Mouse (Mus musculus) gastrocnemius, adult 18-20 months (tissue): ENCODE results near the gene Tdpoz2. TPM values are rescaled to one million over a fixed set of nuclear protein-coding genes. Genes with fewer than 3 reads are reported as not detected.
"Not testable (repeated sequence)": the region's sequence is repeated elsewhere in the genome, so short reads cannot be mapped to it uniquely, and the experiment has no call there.

Source experiments
- DNase-seq: peaks from one replicate; pipeline ENCODE4 v3.0.0; 2021; ENCODE audit warnings: low spot score
- long read RNA-seq, 2 experiments: library from polyadenylated mRNA; stranded (forward); transcript quantifications; one replicate each; pipeline ENCODE4 v2.0.0; 2021
- total RNA-seq, 2 experiments: library from RNA; stranded (reverse); gene quantifications; 2 replicates each; pipeline ENCODE4 v1.2.3; 2021

Tdpoz2 gene
- total RNA-seq = not detected
- long read RNA-seq, experiment 1 = 0 reads
- long read RNA-seq, experiment 2 = 0 reads

- DNase-seq = no peak
These were observed at the start of gene Tdpoz2 for GRCm38 (mm10) chr3:93652586-93652985. Tdpoz2 (minus strand) TSS chr3:93652686.

- DNase-seq = not testable (repeated sequence)
These were observed 40.5 kb upstream of the Tdpoz2 start, which contains the start of gene Gm37596 for GRCm38 (mm10) chr3:93692970-93693369. Gm37596 (minus strand) TSS chr3:93693070.

- not testable (repeated sequence) for DNase-seq
These were observed 23.7 kb upstream of the Tdpoz2 start, which contains the start of gene Tdpoz1 for GRCm38 (mm10) chr3:93676210-93676609. Tdpoz1 (minus strand) TSS chr3:93676310.

- not testable (repeated sequence) for DNase-seq
These were observed 18.5 kb upstream of the Tdpoz2 start for GRCm38 (mm10) chr3:93670805-93671503.

- DNase-seq = no peak
These were observed 1.8 kb upstream of the Tdpoz2 start for GRCm38 (mm10) chr3:93654260-93654659.

- not testable (repeated sequence) for DNase-seq
These were observed 21.4 kb downstream of the Tdpoz2 start for GRCm38 (mm10) chr3:93630917-93631714.

GRCm38 (mm10) chr3:93608970-93609369 is 43.5 kb downstream of the Tdpoz2 start:
- DNase-seq = not testable (repeated sequence)

- no peak for DNase-seq
These were observed 50.6 kb downstream of the Tdpoz2 start for GRCm38 (mm10) chr3:93601903-93602302.

Other genes starting within 250 kb of the Tdpoz2 start
- under 1 TPM; 0.07 TPM for gene Tchh, start 210.4 kb downstream of the Tdpoz2 start, total RNA-seq
- gene Tchhl1, start 183.9 kb downstream of the Tdpoz2 start, total RNA-seq = not detected
- 10 to 100 TPM; 27.1 to 50.4 TPM for gene S100a11, start 132.2 kb downstream of the Tdpoz2 start, total RNA-seq
- 10 to 100 TPM; 42.2 to 48.1 TPM for gene S100a10, start 97.6 kb downstream of the Tdpoz2 start, total RNA-seq
- gene Tdpoz1, start 23.6 kb upstream of the Tdpoz2 start, total RNA-seq = not detected
- gene Gm37596, start 40.4 kb upstream of the Tdpoz2 start, total RNA-seq = not detected
- gene Gm5773, start 120.3 kb upstream of the Tdpoz2 start, total RNA-seq = not detected
- not detected for gene Tdpoz4, start 143.7 kb upstream of the Tdpoz2 start, total RNA-seq
- gene Tdpoz3, start 173.3 kb upstream of the Tdpoz2 start, total RNA-seq = not detected